Mouse (Mus musculus) neural tube, postnatal 0 days (tissue): ENCODE results near the gene Gm10491. TPM values are rescaled to one million over a fixed set of nuclear protein-coding genes. Genes with fewer than 3 reads are reported as not detected.

ENCODE experiments used
- polyA plus RNA-seq: library from polyadenylated mRNA; unstranded; fragments of >200 nt; fragmentation: Nextera tagmentation; extraction: Ambion mirVana; gene quantifications from 2 replicates; pipeline ENCODE4 v1.2.1, GENCODE M21; 2015

The Gm10491 gene
- not detected in 2 replicates for polyA plus RNA-seq

GRCm38 (mm10) chrX:7907735-7908134, at the start of gene Gm10491:
Gene Gm10491, minus strand, starts transcription at chrX:7907835.

GRCm38 (mm10) chrX:7947108-7947899, 39.7 kb upstream of the Gm10491 start, which contains the start of gene Hdac6:
Gene Hdac6, minus strand, starts transcription at chrX:7947889.

GRCm38 (mm10) chrX:7928270-7928790, 20.7 kb upstream of the Gm10491 start, which contains the start of gene Eras:
Gene Eras, minus strand, starts transcription at chrX:7928607.

GRCm38 (mm10) chrX:7919601-7920383, 12.2 kb upstream of the Gm10491 start, which contains the start of gene Pcsk1n:
Gene Pcsk1n, plus strand, starts transcription at chrX:7919822.

GRCm38 (mm10) chrX:7909242-7909641, 1.6 kb upstream of the Gm10491 start, which contains the start of gene Gm10490:
Gene Gm10490, plus strand, starts transcription at chrX:7909542.

GRCm38 (mm10) chrX:7898880-7899874, 8.5 kb downstream of the Gm10491 start, which contains the start of the genes Pqbp1 and Timm17b:
Gene Pqbp1, minus strand, starts transcription at chrX:7899269.
Gene Timm17b, plus strand, starts transcription at chrX:7899357.

GRCm38 (mm10) chrX:7883841-7884567, 23.6 kb downstream of the Gm10491 start, which contains the start of gene Slc35a2:
Gene Slc35a2, plus strand, starts transcription at chrX:7884028.

GRCm38 (mm10) chrX:7878007-7878419, 29.6 kb downstream of the Gm10491 start, which contains the start of gene Pim2:
Gene Pim2, plus strand, starts transcription at chrX:7878262.

Other genes starting within 250 kb of the Gm10491 start
- gene Plp2, start 236.4 kb downstream of the Gm10491 start, polyA plus RNA-seq: 24.1 and 30.5 TPM in 2 replicates
- gene Magix, start 226.6 kb downstream of the Gm10491 start, polyA plus RNA-seq: 0.09 TPM in 1 of 2 replicates, not detected in the other
- gene Gpkow, start 210.7 kb downstream of the Gm10491 start, polyA plus RNA-seq: 36.7 and 37.7 TPM in 2 replicates
- 32.1 and 33.5 TPM in 2 replicates for gene Wdr45, start 193.5 kb downstream of the Gm10491 start, polyA plus RNA-seq
- 1.1 TPM in 1 of 2 replicates, not detected in the other for gene Gm45208, start 185.6 kb downstream of the Gm10491 start, polyA plus RNA-seq
- 127 and 148 TPM in 2 replicates for gene Praf2, start 179.4 kb downstream of the Gm10491 start, polyA plus RNA-seq
- 38.8 and 40.7 TPM in 2 replicates for gene Ccdc120, start 156.9 kb downstream of the Gm10491 start, polyA plus RNA-seq
- 21.2 and 23.8 TPM in 2 replicates for gene Tfe3, start 145.3 kb downstream of the Gm10491 start, polyA plus RNA-seq
- gene Gripap1, start 118.1 kb downstream of the Gm10491 start, polyA plus RNA-seq: 52.2 and 56.6 TPM in 2 replicates
- gene Kcnd1, start 85.5 kb downstream of the Gm10491 start, polyA plus RNA-seq: 7.6 and 8.1 TPM in 2 replicates
- 34.5 and 38.3 TPM in 2 replicates for gene Otud5, start 66.5 kb downstream of the Gm10491 start, polyA plus RNA-seq
- gene Pim2, start 29.6 kb downstream of the Gm10491 start, polyA plus RNA-seq: 27.0 and 30.5 TPM in 2 replicates
- 50.9 and 54.9 TPM in 2 replicates for gene Slc35a2, start 23.8 kb downstream of the Gm10491 start, polyA plus RNA-seq
- gene Pqbp1, start 8.6 kb downstream of the Gm10491 start, polyA plus RNA-seq: 190 and 200 TPM in 2 replicates
- 124 and 134 TPM in 2 replicates for gene Timm17b, start 8.5 kb downstream of the Gm10491 start, polyA plus RNA-seq
- not detected in 2 replicates for gene Gm10490, start 1.7 kb upstream of the Gm10491 start, polyA plus RNA-seq
- gene Pcsk1n, start 12.0 kb upstream of the Gm10491 start, polyA plus RNA-seq: 611 and 654 TPM in 2 replicates
- gene Eras, start 20.8 kb upstream of the Gm10491 start, polyA plus RNA-seq: not detected in 2 replicates
- 43.4 and 50.9 TPM in 2 replicates for gene Hdac6, start 40.1 kb upstream of the Gm10491 start, polyA plus RNA-seq
- gene Gata1, start 70.2 kb upstream of the Gm10491 start, polyA plus RNA-seq: not detected in 2 replicates
- gene Glod5, start 110.7 kb upstream of the Gm10491 start, polyA plus RNA-seq: 1.4 TPM in 2 replicates
- gene Suv39h1, start 166.9 kb upstream of the Gm10491 start, polyA plus RNA-seq: 26.7 and 27.2 TPM in 2 replicates
- 0.34 and 0.41 TPM in 2 replicates for gene Was, start 182.7 kb upstream of the Gm10491 start, polyA plus RNA-seq
- 49.8 and 57.2 TPM in 2 replicates for gene Wdr13, start 225.1 kb upstream of the Gm10491 start, polyA plus RNA-seq
- gene Rbm3, start 238.0 kb upstream of the Gm10491 start, polyA plus RNA-seq: 458 TPM in 2 replicates